Comparison of ENCODE assay signal across 12 mouse cellular contexts in the genomic region with DNA sequence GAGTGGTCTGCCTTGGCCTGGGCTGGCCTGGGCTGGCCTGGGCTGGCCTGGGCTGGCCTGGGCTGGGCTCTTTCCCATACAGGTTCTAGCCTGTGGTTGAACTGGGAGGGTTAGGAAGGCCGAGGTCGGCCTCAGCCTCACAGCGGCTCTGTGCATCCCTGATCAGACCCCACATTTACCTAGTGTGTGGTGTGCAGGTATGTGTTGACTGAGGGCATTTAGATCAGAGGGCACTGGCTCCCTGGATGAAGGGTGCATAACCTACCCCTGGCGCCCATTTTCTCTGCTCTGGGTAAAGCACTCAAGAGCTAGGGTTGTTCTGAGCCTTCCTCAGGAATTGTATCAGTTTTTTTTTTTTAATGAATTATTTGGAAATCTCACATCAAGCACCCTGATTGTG. TPM values are rescaled to one million over a fixed set of nuclear protein-coding genes. Genes with fewer than 3 reads are reported as not detected.
DNase-seq lines count a peak whose midpoint lies in the region; ATAC-seq and TF ChIP-seq lines count a peak whose summit lies in the region.
"Had no signal": no experiment of that assay in that cellular context is flagged by ENCODE, and none has a peak within 500 bp of the region (broad histone marks: within the 10 kb centered on the region; RNA-seq: fewer than 3 reads in every experiment).

Gene Astl, plus strand, starts transcription at position 224 of the 400 bp plus-strand sequence.

- no peaks in the 10 kb centered on the region for H3K36me3 ChIP-seq in hindbrain, embryonic 10.5 days
- H3K36me3 ChIP-seq in hindbrain, embryonic 11.5 days (ENCODE audit: control insufficient read depth, insufficient read depth, low read length) = no peaks in the 10 kb centered on the region
- peaks cover 15% of the 10 kb centered on the region; the same call in 1 of the 2 replicates for H3K36me3 ChIP-seq in thymus, adult 2 months (ENCODE audit: control insufficient read depth, insufficient read depth, low read length)
- no peaks in the 10 kb centered on the region for H3K36me3 ChIP-seq in limb, embryonic 15.5 days
- H3K36me3 ChIP-seq: midbrain, embryonic 12.5 days had no signal

- no peak within 1 kb of the TSS for H3K27ac ChIP-seq in hindbrain, embryonic 10.5 days
- H3K27ac ChIP-seq in hindbrain, embryonic 11.5 days (ENCODE audit: low read depth, low read length) = no peak within 1 kb of the TSS
- peak within 1 kb of the TSS; percentile 97 for H3K27ac ChIP-seq in thymus, adult 2 months (ENCODE audit: control insufficient read depth, insufficient read depth, low read length)
- no peak within 1 kb of the TSS for H3K27ac ChIP-seq in limb, embryonic 15.5 days
- H3K27ac ChIP-seq: layer of hippocampus, adult 2 months; midbrain, embryonic 12.5 days had no signal

- no peak for ATAC-seq in hindbrain, embryonic 11.5 days (ENCODE audit: low FRiP score)
- no peak for ATAC-seq in limb, embryonic 15.5 days (ENCODE audit: insufficient number of reproducible peaks, low FRiP score, low TSS enrichment, low read depth)

- no peak for TF ChIP-seq POLR2A in thymus, adult 2 months (IDR thresholded peaks at IDR 0.05; ENCODE audit: control insufficient read depth, extremely low read depth, insufficient read depth, low read length, poor library complexity)

- peaks cover 17% of the 10 kb centered on the region for H3K4me1 ChIP-seq in hindbrain, embryonic 10.5 days (replicated peaks)
- H3K4me1 ChIP-seq in hindbrain, embryonic 11.5 days (replicated peaks; ENCODE audit: control insufficient read depth, insufficient read depth, low read length) = no peaks in the 10 kb centered on the region
- peaks cover 31% of the 10 kb centered on the region for H3K4me1 ChIP-seq in thymus, adult 2 months (replicated peaks; ENCODE audit: control insufficient read depth, insufficient read depth, low read length)
- peaks cover 17% of the 10 kb centered on the region for H3K4me1 ChIP-seq in limb, embryonic 15.5 days

- no peak within 1 kb of the TSS for H3K9ac ChIP-seq in hindbrain, embryonic 11.5 days (ENCODE audit: low read depth, low read length)
- no peak within 1 kb of the TSS for H3K9ac ChIP-seq in limb, embryonic 15.5 days
- H3K9ac ChIP-seq: midbrain, embryonic 12.5 days had no signal

- TF ChIP-seq CTCF in thymus, adult 2 months (IDR thresholded peaks at IDR 0.05; ENCODE audit: borderline replicate concordance, control insufficient read depth, extremely low read depth, insufficient read depth, low read length, poor library complexity) = no peak

- H3K4me2 ChIP-seq in hindbrain, embryonic 11.5 days (replicated peaks; ENCODE audit: low read depth, low read length) = no peak within 1 kb of the TSS
- H3K4me2 ChIP-seq in limb, embryonic 15.5 days = no peak within 1 kb of the TSS
- H3K4me2 ChIP-seq: midbrain, embryonic 12.5 days had no signal

- no peak for DNase-seq in hindbrain, embryonic 10.5 days (ENCODE audit: low spot score)
- no peak for DNase-seq in hindbrain, embryonic 11.5 days (ENCODE audit: low spot score)
- DNase-seq in thymus, adult 2 months = no peak
- no peak for DNase-seq in thymus, postnatal 0 days (ENCODE audit: low spot score)
- no peak for DNase-seq in right cerebral cortex, postnatal 25 days
- DNase-seq in adrenal gland, adult 18-20 months (ENCODE audit: low spot score in 2 of 2) = no peak
- DNase-seq in adrenal gland, postnatal 36 days = no peak
- DNase-seq: gastrocnemius, postnatal 10 days had no signal

- no peaks in the 10 kb centered on the region for H3K9me3 ChIP-seq in hindbrain, embryonic 10.5 days
- H3K9me3 ChIP-seq in hindbrain, embryonic 11.5 days (ENCODE audit: control insufficient read depth, low read length) = no peaks in the 10 kb centered on the region
- H3K9me3 ChIP-seq in limb, embryonic 15.5 days = no peaks in the 10 kb centered on the region
- H3K9me3 ChIP-seq: midbrain, embryonic 12.5 days had no signal

- peak within 1 kb of the TSS; percentile 61; the same call in 1 of the 2 replicates for H3K4me3 ChIP-seq in hindbrain, embryonic 10.5 days
- H3K4me3 ChIP-seq in hindbrain, embryonic 11.5 days (ENCODE audit: low read depth, low read length) = no peak within 1 kb of the TSS
- peak within 1 kb of the TSS; percentile 85 for H3K4me3 ChIP-seq in thymus, adult 2 months (ENCODE audit: control insufficient read depth, insufficient read depth, low read length)
- peak within 1 kb of the TSS; percentile 56 for H3K4me3 ChIP-seq in limb, embryonic 15.5 days
- H3K4me3 ChIP-seq: layer of hippocampus, adult 2 months had no signal

- WGBS in hindbrain, embryonic 10.5 days = 82% methylated on average over 4 of the region's 4 CpGs
- WGBS in hindbrain, embryonic 11.5 days = 81% methylated on average over 4 of the region's 4 CpGs
- 16% methylated on average over 4 of the region's 4 CpGs for WGBS in thymus, adult 2 months
- WGBS in limb, embryonic 15.5 days = 68% methylated on average over 4 of the region's 4 CpGs

- H3K27me3 ChIP-seq in hindbrain, embryonic 10.5 days (ENCODE audit: insufficient read depth, poor library complexity, severe bottlenecking) = peaks cover 47% of the 10 kb centered on the region
- H3K27me3 ChIP-seq in hindbrain, embryonic 11.5 days (ENCODE audit: control insufficient read depth, insufficient read depth, low read length) = peaks cover 29% of the 10 kb centered on the region
- no peaks in the 10 kb centered on the region for H3K27me3 ChIP-seq in thymus, adult 2 months (ENCODE audit: control insufficient read depth, insufficient read depth, low read length)
- H3K27me3 ChIP-seq in limb, embryonic 15.5 days = peaks cover 38% of the 10 kb centered on the region

RNA-seq across cellular contexts. Expression of gene Astl, which starts in this region (rescaled TPM):
- not detected in 2 replicates for polyA plus RNA-seq in hindbrain, embryonic 10.5 days (2016; fragmentation: Nextera tagmentation; extraction: Ambion mirVana)
- polyA plus RNA-seq in hindbrain, embryonic 11.5 days (2014; fragmentation: Nextera tagmentation; extraction: Ambion mirVana) = not detected in 2 replicates
- polyA plus RNA-seq in thymus, adult 2 months (2012; rRNA removed) = 0.20 and 0.31 TPM in 2 replicates
- polyA plus RNA-seq in thymus, postnatal 0 days (2015; fragmentation: Nextera tagmentation; extraction: Ambion mirVana) = 0.14 and 0.39 TPM in 2 replicates
- 0.12 and 0.22 TPM in 2 replicates for polyA plus RNA-seq in limb, embryonic 15.5 days (2015; fragmentation: Nextera tagmentation; extraction: Ambion mirVana)
- not detected for total RNA-seq in adrenal gland, adult 18-20 months (2021)
- not detected for total RNA-seq in adrenal gland, postnatal 36 days (2021)
- total RNA-seq: layer of hippocampus, adult 2 months had no signal
- polyA plus RNA-seq: brain, embryonic 14.5 days; midbrain, embryonic 12.5 days had no signal
